Mouse (Mus musculus) forebrain, embryonic 10.5 days (tissue): ENCODE results near the gene Tprn. TPM values are rescaled to one million over a fixed set of nuclear protein-coding genes. Genes with fewer than 3 reads are reported as not detected.
A peak's percentile ranks its signal among the peaks of the same experiment; 100 is the strongest.

Experiments used
- DNase-seq: peaks from one replicate; pipeline ENCODE4 v3.0.0-alpha.2; 2017; ENCODE audit warnings: low spot score; ENCODE audit errors: extremely low spot score
- H3K27ac ChIP-seq: fragments of 300-500 bp; sonication (generic); 2 replicates; pipeline ENCODE4 v1.5.1; 2016; ENCODE audit warnings: mild to moderate bottlenecking
- H3K27me3 ChIP-seq: fragments of 300-500 bp; sonication (generic); 2 replicates; pipeline ENCODE4 v1.6.1; 2016; ENCODE audit warnings: mild to moderate bottlenecking; ENCODE audit not compliant: poor library complexity, severe bottlenecking
- H3K36me3 ChIP-seq: fragments of 300-500 bp; sonication (generic); replicated peaks from 2 replicates; pipeline ENCODE4 v1.6.1; 2016; ENCODE audit warnings: mild to moderate bottlenecking, moderate library complexity
- H3K4me1 ChIP-seq: fragments of 300-500 bp; sonication (generic); 2 replicates; pipeline ENCODE4 v1.6.1; 2016
- H3K4me3 ChIP-seq: fragments of 300-500 bp; sonication (generic); 2 replicates; pipeline ENCODE4 v1.5.1; 2016; ENCODE audit warnings: mild to moderate bottlenecking, moderate library complexity
- H3K9me3 ChIP-seq: fragments of 300-500 bp; sonication (generic); 2 replicates; pipeline ENCODE4 v1.6.1; 2016; ENCODE audit warnings: mild to moderate bottlenecking, moderate library complexity
- WGBS: fragments of 180-500 bp; shearing (Covaris S2); methylation state at CpG from one replicate; pipeline ENCODE4 v1.1.7; 2016; 5-methylcytosine and 5-hydroxymethylcytosine counted together
- polyA plus RNA-seq: library from polyadenylated mRNA; unstranded; fragments of >200 nt; fragmentation: Nextera tagmentation; extraction: Ambion mirVana; gene quantifications from 2 replicates; pipeline ENCODE4 v1.2.1, GENCODE M21; 2016

Gene Tprn
- polyA plus RNA-seq, 1 experiment from 2014 or later = 6.5 TPM

DNA sequence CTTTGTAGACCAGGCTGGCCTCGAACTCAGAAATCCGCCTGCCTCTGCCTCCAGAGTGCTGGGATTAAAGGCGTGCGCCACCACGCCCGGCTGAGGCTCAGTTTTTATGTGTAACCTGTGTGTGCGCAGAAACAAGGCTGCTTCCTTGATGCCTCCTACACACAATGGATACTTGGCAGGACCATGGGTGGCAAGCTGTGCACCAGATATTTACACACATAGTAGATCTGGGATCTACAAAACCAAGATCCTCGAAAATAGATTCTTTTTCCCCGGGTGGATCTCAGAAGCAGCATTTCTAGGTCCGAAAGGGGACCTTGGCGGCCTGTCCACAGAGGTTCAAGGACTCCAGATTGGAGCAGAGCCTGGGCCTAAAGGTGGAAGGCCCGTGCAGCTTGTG, 548 bp upstream of the Tprn start:
- peak overlapping the region; percentile 83 for H3K4me3 ChIP-seq
- H3K27me3 ChIP-seq = peaks cover 24% of the 10 kb centered on the region
- H3K4me1 ChIP-seq = peaks cover 51% of the 10 kb centered on the region
- peak overlapping the region; percentile 82 for H3K27ac ChIP-seq
- no peak for DNase-seq
- 45% methylated on average over 12 of the region's 12 CpGs for WGBS
- no peaks in the 10 kb centered on the region for H3K9me3 ChIP-seq
- H3K36me3 ChIP-seq = no peaks in the 10 kb centered on the region

DNA sequence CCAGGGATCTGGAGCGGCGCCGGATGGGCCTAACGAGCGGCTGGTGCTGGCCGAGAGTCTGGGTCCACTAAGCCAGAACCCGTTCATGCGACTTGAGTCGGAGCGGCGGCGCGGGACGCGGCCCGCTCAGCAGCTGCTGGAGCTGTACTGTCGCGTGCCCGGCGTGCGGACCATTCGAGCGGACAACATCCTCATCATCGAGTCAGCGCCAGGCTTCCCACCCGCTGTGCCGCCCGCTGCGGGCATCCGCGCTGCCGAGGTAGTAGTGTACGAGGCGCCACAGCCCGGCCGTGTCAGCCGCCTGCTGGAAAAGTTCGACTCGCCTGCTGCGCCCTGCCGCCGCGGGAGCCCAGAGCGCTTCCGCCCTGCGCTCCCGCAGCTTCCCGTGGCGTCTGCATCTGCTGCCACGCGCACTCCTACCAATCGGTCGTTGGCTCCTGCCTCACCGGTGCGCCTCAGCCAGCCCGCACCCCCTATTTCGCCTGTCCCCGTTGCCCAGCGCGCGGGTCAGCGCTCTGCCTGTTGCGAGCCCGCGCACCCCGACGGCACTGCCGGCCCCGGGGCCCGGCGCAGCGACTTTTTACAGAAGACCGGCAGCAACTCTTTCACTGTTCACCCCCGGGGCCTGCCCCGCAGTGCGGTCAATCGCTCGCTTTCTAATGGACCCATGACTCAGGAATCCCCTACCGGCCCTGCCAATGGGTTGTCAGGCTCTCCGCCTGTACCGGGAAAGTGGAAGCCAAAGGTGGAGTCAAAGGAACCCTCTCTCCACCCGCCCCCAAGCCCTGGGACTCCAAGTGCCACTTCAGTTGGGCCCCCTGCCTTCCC, 591 bp downstream of the Tprn start:
- Histone ChIP-seq H3K27ac (peak overlapping the region; percentile 82), H3K36me3 (no peaks in the 10 kb centered on the region; the same call in none of the 2 replicates), H3K4me3 (peak overlapping the region; percentile 83), H3K4me1 (peaks cover 56% of the 10 kb centered on the region), H3K27me3 (peaks cover 24% of the 10 kb centered on the region), H3K9me3 (no peaks in the 10 kb centered on the region)
- no peak for DNase-seq
- WGBS = under 1% methylated on average over 82 of the region's 82 CpGs

DNA sequence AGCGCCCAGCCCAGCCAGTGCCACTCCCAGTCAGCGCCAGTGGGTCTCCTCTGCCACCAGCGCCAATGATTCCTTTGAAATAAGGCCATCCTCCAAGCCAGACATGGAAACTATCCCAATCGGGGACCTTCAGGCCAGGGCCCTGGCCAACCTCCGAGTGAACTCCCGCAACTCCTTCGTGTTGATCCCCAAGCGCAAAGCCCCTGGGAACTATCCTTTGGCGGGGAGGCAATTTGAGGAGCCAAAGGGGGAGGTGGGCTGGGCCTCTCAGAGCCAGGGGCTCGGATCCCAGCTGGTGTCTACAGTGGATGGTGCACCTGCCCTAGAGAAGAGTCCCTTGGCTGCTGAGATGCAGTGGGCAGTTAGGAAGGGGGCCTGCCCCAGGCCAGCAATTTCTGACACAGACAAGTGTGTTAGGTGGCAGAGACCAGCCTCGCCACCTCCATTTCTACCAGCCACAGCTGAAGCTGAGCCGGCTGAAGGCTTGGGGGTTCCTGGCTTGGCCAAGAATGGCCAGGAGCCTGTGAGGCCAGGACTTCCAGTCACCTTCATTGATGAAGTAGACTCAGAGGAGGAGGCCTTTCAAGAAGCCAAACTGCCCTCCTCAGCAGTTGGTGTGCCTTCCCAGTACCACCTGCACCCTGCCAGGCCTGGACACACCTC, 1.3 kb downstream of the Tprn start:
- peaks cover 3% of the 10 kb centered on the region for H3K36me3 ChIP-seq
- H3K27me3 ChIP-seq = peaks cover 24% of the 10 kb centered on the region
- H3K4me1 ChIP-seq = peaks cover 56% of the 10 kb centered on the region

DNA sequence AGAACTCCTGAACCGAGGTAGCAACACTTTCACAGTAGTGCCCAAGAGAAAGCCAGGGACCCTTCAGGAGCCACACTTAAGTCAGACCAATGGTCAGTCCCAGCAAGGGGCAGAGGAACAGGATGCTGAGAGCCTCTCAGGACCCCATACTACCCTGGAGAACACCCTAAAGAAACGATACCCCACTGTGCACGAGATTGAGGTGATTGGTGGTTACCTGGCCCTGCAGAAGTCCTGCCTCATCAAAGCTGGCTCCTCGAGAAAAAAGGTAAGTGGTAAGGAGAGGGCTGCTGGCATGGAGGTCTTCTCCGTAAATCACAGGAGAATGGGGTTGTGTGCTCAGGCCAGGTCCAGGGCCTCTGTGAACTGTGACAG, 1.9 kb downstream of the Tprn start:
- peaks cover 24% of the 10 kb centered on the region for H3K27me3 ChIP-seq
- peak overlapping the region; percentile 83 for H3K4me3 ChIP-seq
- H3K9me3 ChIP-seq = no peaks in the 10 kb centered on the region
- H3K27ac ChIP-seq = no peak overlapping the region
- DNase-seq = no peak
- peaks cover 56% of the 10 kb centered on the region for H3K4me1 ChIP-seq
- H3K36me3 ChIP-seq = peaks cover 8% of the 10 kb centered on the region
- 77% methylated on average over 5 of the region's 5 CpGs for WGBS

More for the DNA sequence above, 1.3 kb downstream of the Tprn start:
- Histone ChIP-seq H3K9me3 (no peaks in the 10 kb centered on the region), H3K27ac (no peak overlapping the region), H3K4me3 (peak overlapping the region; percentile 83)
- WGBS = 20% methylated on average over 12 of the region's 12 CpGs
- no peak for DNase-seq

DNA sequence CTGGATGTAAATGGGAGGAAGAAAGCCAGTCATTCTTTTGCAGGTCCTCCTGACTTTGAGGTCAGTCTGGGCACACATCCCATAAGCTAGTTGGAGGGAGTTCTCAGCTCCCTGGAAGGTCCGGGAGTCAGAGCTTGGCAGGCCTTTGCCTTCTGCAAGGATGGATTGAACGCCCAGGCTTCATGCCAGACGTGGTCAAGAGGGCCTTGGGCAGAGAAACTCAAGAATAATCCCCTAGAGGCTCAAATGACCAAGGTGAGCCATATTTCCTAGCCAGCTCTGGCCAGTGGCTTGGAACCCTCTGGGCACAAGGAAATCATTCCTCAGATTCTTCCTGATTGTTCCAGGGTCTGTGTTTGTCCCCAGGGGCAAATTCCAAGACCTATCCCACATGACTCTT, 2.4 kb downstream of the Tprn start:
- no peak for DNase-seq
- Histone ChIP-seq H3K4me3 (peak overlapping the region; percentile 83; the same call in 1 of the 2 replicates), H3K27me3 (peaks cover 24% of the 10 kb centered on the region), H3K36me3 (peaks cover 14% of the 10 kb centered on the region), H3K27ac (no peak overlapping the region), H3K9me3 (no peaks in the 10 kb centered on the region), H3K4me1 (peaks cover 56% of the 10 kb centered on the region)
- WGBS = 71% methylated on average over 3 of the region's 3 CpGs

DNA sequence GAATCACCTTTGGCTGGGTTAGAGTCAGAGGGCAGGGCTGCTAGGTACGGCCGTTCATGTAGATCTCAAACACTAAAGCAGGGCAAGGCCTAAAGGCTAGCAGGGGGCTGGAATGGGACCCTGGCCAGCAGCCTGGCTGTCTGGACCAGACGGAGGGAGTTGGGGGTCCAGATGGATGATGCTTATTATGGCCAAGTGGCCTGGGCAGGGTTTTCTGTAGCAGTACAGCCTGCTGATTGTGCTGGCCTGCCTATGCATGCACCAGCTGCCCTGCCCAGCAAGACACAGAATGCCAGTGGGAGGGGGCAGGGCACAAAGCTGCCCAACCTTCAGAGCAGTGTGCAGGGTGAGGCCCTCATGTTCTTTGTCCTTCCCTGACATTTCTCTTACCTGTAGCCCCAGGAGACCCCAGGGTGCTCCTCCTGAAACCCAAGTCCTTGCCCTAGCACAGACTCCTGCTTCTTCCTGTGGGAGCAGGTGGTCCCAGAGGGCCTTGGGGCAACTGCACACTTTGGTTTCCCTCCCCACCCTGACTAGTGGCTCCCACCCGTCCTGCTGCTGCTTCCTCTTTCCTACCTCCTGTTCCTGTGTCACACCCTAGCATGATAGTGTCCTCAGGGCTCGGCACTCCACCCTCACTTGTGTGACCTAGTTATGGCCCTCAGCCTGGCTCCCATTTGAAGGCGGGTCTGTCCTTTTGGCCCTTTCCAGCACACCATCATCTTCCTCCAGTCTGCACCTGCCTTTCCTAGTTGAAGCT, 3.7 kb downstream of the Tprn start:
- WGBS = 81% methylated on average over 6 of the region's 6 CpGs
- Histone ChIP-seq H3K9me3 (no peaks in the 10 kb centered on the region), H3K4me3 (peak overlapping the region; percentile 9; the same call in 1 of the 2 replicates), H3K27me3 (peaks cover 24% of the 10 kb centered on the region), H3K36me3 (peaks cover 26% of the 10 kb centered on the region), H3K4me1 (peaks cover 63% of the 10 kb centered on the region), H3K27ac (no peak overlapping the region)
- no peak for DNase-seq

DNA sequence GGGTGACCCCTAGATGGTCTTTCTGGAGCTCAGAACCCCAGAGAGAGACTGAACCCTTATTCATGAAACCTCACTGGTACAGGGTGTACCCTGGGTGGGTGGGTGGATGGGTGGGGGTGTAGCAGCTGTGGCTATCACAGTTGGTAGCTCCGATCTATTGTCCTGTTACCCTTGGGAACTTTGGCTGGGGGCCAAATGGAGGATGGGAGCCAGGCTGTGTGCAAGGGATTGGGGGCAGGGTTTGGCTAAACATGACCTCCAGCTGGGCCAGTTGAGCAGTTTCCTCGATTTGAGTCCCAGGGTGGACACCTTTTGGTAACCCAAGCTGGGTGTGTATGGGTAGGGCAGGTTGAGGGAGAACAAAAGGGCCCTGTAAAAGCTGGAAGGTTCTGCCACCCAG, 4.3 kb downstream of the Tprn start:
- H3K9me3 ChIP-seq = no peaks in the 10 kb centered on the region
- H3K4me1 ChIP-seq = peaks cover 66% of the 10 kb centered on the region
- no peak overlapping the region for H3K27ac ChIP-seq
- 68% methylated on average over 2 of the region's 2 CpGs for WGBS
- peaks cover 24% of the 10 kb centered on the region for H3K27me3 ChIP-seq
- 0 out of 2 replicates have a peak overlapping the region, but pooled peaks have one; percentile 2 for H3K4me3 ChIP-seq
- DNase-seq = no peak
- H3K36me3 ChIP-seq = peaks cover 28% of the 10 kb centered on the region

DNA sequence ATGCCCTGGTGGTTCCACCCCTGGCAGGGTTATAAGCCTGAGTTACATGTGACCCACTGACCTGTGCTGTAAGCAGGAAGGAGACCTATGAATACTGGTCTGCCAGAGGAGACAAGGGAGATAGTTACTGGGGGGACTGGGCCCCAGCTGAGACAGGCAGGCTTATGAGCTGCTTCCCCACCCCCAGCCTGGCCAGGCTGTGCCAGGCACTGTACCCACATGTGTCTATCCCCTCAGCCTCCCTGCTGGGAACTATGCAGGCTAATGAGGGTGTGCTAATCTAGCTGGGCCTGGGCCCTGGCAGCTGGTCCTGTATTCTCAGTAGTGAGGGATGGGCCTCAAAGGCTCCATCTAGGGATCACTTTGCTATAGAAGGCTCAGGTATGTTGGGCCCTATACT, 4.8 kb downstream of the Tprn start:
- DNase-seq = no peak
- Histone ChIP-seq H3K9me3 (no peaks in the 10 kb centered on the region), H3K4me1 (peaks cover 62% of the 10 kb centered on the region), H3K27me3 (peaks cover 24% of the 10 kb centered on the region), H3K36me3 (peaks cover 28% of the 10 kb centered on the region), H3K4me3 (0 out of 2 replicates have a peak overlapping the region, but pooled peaks have one; percentile 2), H3K27ac (no peak overlapping the region)

DNA sequence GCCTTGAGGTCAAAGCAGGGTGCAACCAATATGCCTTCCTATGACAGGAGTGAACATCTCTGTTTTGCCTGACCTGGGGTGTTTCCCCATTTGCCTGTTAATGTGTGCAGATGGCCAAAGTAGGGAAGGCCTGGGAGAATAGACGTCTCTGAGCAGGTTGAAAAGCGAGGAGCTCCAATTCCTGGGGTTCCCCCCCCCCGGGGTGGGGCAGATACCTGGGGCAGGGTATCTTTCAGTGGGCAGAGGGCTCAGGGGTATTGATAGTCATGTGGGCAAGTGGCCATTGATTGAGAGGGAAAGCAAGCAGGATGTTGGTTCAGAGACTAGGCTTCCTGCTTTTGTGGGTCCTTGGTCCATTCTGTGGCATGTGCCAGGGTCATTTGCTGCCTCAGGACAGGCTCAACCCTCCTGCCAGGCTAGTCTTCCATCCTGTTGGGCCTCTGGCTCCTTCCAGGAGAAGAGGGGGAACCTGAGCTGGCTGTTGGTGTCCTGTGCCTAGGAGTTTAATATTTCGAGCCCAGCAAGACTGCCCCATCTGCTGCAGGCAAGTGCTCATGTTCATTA, 5.4 kb downstream of the Tprn start:
- Histone ChIP-seq H3K4me1 (peaks cover 62% of the 10 kb centered on the region), H3K27ac (no peak overlapping the region), H3K9me3 (no peaks in the 10 kb centered on the region), H3K27me3 (peaks cover 24% of the 10 kb centered on the region), H3K4me3 (no peak overlapping the region), H3K36me3 (peaks cover 28% of the 10 kb centered on the region)
- WGBS = 79% methylated on average over 4 of the region's 4 CpGs
- DNase-seq = no peak

DNA sequence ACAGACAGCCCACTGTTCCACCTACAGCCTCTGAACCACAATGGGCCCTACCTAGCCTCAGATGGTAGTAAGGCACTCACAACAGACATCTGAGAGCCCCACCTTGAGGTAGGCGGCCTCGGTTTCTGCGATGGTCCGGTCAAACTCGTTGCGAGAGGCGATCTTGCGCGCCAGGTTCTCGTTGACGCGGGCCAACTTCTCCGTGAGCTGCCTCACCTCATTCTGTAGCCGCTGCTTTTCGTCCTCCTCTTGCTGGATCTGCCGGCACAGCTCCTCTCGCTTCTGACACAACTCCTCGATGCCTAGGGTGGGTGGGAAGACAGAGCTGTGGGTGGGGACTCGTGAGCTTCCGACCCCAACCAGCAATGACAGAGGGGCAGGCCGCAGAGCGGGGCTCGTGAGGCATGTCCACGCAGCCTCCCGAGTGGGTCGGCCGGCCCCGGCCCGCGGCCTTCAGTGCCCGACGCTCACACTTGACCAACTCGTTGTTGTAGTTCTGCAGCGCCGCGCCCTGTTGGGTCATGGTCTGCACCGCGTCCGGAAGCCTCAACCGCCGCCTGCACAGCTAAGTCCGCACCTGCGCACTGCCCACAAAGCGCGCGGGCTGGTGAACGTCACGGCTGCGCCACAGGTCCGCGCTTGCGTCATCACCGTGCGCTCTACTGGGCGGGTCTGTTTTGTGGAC, 9.6 kb downstream of the Tprn start, which contains the start of the genes Ssna1 and Anapc2:
Gene Ssna1, minus strand, starts transcription at position 612 of the 685 bp plus-strand sequence.
Gene Anapc2, plus strand, starts transcription at position 652 of the 685 bp plus-strand sequence.
- Histone ChIP-seq H3K27ac (peak within 1 kb of the TSS; percentile 88), H3K4me1 (peaks cover 37% of the 10 kb centered on the region), H3K4me3 (peak within 1 kb of the TSS; percentile 89), H3K36me3 (peaks cover 67% of the 10 kb centered on the region), H3K9me3 (no peaks in the 10 kb centered on the region), H3K27me3 (no peaks in the 10 kb centered on the region)
- WGBS = under 1% methylated on average over 55 of the region's 55 CpGs
- DNase-seq = peak; percentile 98

DNA sequence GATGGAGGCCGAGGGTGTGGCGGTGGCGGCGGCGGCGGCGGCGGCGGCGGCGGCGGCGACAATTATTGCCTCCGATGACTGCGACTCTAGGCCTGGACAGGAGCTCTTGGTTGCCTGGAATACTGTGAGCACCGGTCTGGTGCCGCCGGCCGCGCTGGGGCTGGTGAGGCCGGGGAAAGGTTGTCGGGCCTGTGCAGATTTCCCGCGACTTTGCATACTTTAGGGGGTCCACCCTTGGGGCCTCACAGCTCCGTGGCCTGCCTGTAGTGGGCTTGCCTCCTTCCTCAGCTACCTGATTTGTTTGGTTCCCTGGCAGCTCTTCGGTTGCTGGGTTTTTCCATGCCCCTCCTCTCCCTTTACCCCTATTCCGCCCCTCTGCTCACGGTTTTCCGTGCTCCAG, 10.1 kb downstream of the Tprn start:
- Histone ChIP-seq H3K9me3 (no peaks in the 10 kb centered on the region), H3K27me3 (no peaks in the 10 kb centered on the region), H3K4me3 (peak overlapping the region; percentile 89), H3K4me1 (peaks cover 33% of the 10 kb centered on the region), H3K27ac (peak overlapping the region; percentile 88), H3K36me3 (peaks cover 73% of the 10 kb centered on the region)
- DNase-seq = no peak
- 0% methylated on average over 29 of the region's 29 CpGs for WGBS

DNA sequence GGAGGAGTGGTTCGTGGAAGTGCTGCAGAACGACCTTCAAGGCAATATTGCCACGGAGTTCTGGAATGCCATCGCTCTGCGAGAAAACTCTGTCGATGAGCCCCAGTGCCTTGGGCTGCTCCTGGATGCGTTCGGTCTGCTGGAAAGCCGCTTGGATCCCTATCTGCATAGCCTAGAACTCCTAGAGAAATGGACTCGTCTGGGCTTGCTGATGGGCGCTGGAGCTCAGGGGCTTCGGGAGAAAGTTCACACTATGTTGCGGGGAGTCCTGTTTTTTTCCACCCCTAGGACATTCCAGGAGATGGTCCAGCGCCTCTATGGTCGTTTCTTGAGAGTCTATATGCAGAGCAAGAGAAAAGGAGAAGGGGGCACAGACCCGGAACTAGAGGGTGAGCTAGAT, 10.6 kb downstream of the Tprn start:
- DNase-seq = no peak
- Histone ChIP-seq H3K4me3 (peak overlapping the region; percentile 89), H3K4me1 (peaks cover 33% of the 10 kb centered on the region), H3K9me3 (no peaks in the 10 kb centered on the region), H3K36me3 (peaks cover 78% of the 10 kb centered on the region), H3K27ac (peak overlapping the region; percentile 88), H3K27me3 (no peaks in the 10 kb centered on the region)
- WGBS = 44% methylated on average over 16 of the region's 16 CpGs
